16 mouse cellular contexts compared by ENCODE assay signal in genomic region chr3:52392521-52392920, GRCm38 (mm10).
"Had no signal": no experiment of that assay in that cellular context is flagged by ENCODE, and none has a peak within 500 bp of the region (broad histone marks: within the 10 kb centered on the region; RNA-seq: fewer than 3 reads in every experiment).

No protein-coding gene starts in this region.

- DNase-seq: kidney, adult 18-20 months; kidney, adult 9 months; kidney, postnatal 14 days; kidney, postnatal 4 days; layer of hippocampus, postnatal 36 days; liver, embryonic 13.5 days; lung, adult 2 months; lung, postnatal 14 days; lung, postnatal 4 days; retina, postnatal 1 day; thymus, postnatal 25 days had no signal

- H3K27ac ChIP-seq: left cerebral cortex, adult 2 months; liver, embryonic 13.5 days; midbrain, embryonic 12.5 days; neural tube, embryonic 13.5 days; stomach, embryonic 15.5 days had no signal

- H3K36me3 ChIP-seq: liver, embryonic 13.5 days; midbrain, embryonic 12.5 days; neural tube, embryonic 13.5 days; stomach, embryonic 15.5 days had no signal

- H3K4me1 ChIP-seq: midbrain, embryonic 12.5 days; neural tube, embryonic 13.5 days; stomach, embryonic 15.5 days had no signal

- H3K4me3 ChIP-seq: left cerebral cortex, adult 2 months; liver, embryonic 13.5 days; midbrain, embryonic 12.5 days; myocyte; neural tube, embryonic 13.5 days; stomach, embryonic 15.5 days had no signal

- H3K27me3 ChIP-seq: liver, embryonic 13.5 days; stomach, embryonic 15.5 days had no signal
